Mouse (Mus musculus): Measurements from ENCODE around the gene Nrbf2. TPM values are rescaled to one million over a fixed set of nuclear protein-coding genes. Genes with fewer than 3 reads are reported as not detected.
A peak's percentile ranks its signal among the peaks of the same experiment; 100 is the strongest.

Nrbf2 gene
- polyA plus RNA-seq, 1 experiment: 19.3 TPM

GRCm38 (mm10) chr10:67298856-67299255 is 13.8 kb upstream of the Nrbf2 start:
- no peaks in the 10 kb centered on the region; the same call in 1 of the 2 replicates for H3K4me1 ChIP-seq (ENCODE audit: control insufficient read depth, insufficient read depth, low read length)
- H3K4me3 ChIP-seq (replicated peaks; ENCODE audit: control insufficient read depth, low read depth, low read length): no peak overlapping the region
- TF ChIP-seq CTCF (IDR thresholded peaks at IDR 0.05; ENCODE audit: control insufficient read depth, insufficient read depth, low read length) (no peak), POLR2A (IDR thresholded peaks at IDR 0.05; ENCODE audit: borderline replicate concordance, control insufficient read depth, low read depth, low read length) (no peak)
- H3K27ac ChIP-seq (ENCODE audit: control insufficient read depth, insufficient read depth, low read depth, low read length, poor library complexity): no peak overlapping the region
- 54% methylated on average over 5 of the region's 5 CpGs for WGBS

GRCm38 (mm10) chr10:67297175-67297855 is 12.2 kb upstream of the Nrbf2 start:
- no peak for TF ChIP-seq POLR2A (IDR thresholded peaks at IDR 0.05; ENCODE audit: borderline replicate concordance, control insufficient read depth, low read depth, low read length)
- TF ChIP-seq CTCF (IDR thresholded peaks at IDR 0.05; ENCODE audit: control insufficient read depth, insufficient read depth, low read length): no peak
- WGBS: 72% methylated on average over 17 of the region's 17 CpGs

GRCm38 (mm10) chr10:67296482-67297152 is 11.5 kb upstream of the Nrbf2 start:
- Histone ChIP-seq H3K4me3 (replicated peaks; ENCODE audit: control insufficient read depth, low read depth, low read length) (no peak overlapping the region), H3K27ac (ENCODE audit: control insufficient read depth, insufficient read depth, low read depth, low read length, poor library complexity) (no peak overlapping the region)
- WGBS: 44% methylated on average over 8 of the region's 8 CpGs

More at GRCm38 (mm10) chr10:67297175-67297855, 12.2 kb upstream of the Nrbf2 start:
- no peak overlapping the region for H3K27ac ChIP-seq (ENCODE audit: control insufficient read depth, insufficient read depth, low read depth, low read length, poor library complexity)
- H3K4me3 ChIP-seq (replicated peaks; ENCODE audit: control insufficient read depth, low read depth, low read length): peak overlapping the region; percentile 12
- H3K4me1 ChIP-seq (ENCODE audit: control insufficient read depth, insufficient read depth, low read length): no peaks in the 10 kb centered on the region; the same call in 1 of the 2 replicates

GRCm38 (mm10) chr10:67295938-67296466 is 10.9 kb upstream of the Nrbf2 start:
- Histone ChIP-seq H3K27ac (ENCODE audit: control insufficient read depth, insufficient read depth, low read depth, low read length, poor library complexity) (no peak overlapping the region), H3K4me1 (ENCODE audit: control insufficient read depth, insufficient read depth, low read length) (no peaks in the 10 kb centered on the region; the same call in 1 of the 2 replicates), H3K4me3 (replicated peaks; ENCODE audit: control insufficient read depth, low read depth, low read length) (no peak overlapping the region)
- TF ChIP-seq CTCF (IDR thresholded peaks at IDR 0.05; ENCODE audit: control insufficient read depth, insufficient read depth, low read length): no peak
- no peak for TF ChIP-seq POLR2A (IDR thresholded peaks at IDR 0.05; ENCODE audit: borderline replicate concordance, control insufficient read depth, low read depth, low read length)
- 71% methylated on average over 7 of the region's 7 CpGs for WGBS

More at GRCm38 (mm10) chr10:67296482-67297152, 11.5 kb upstream of the Nrbf2 start:
- TF ChIP-seq CTCF (IDR thresholded peaks at IDR 0.05; ENCODE audit: control insufficient read depth, insufficient read depth, low read length) (no peak), POLR2A (IDR thresholded peaks at IDR 0.05; ENCODE audit: borderline replicate concordance, control insufficient read depth, low read depth, low read length) (no peak)
- H3K4me1 ChIP-seq (ENCODE audit: control insufficient read depth, insufficient read depth, low read length): no peaks in the 10 kb centered on the region; the same call in 1 of the 2 replicates

- Histone ChIP-seq H3K27ac (ENCODE audit: control insufficient read depth, insufficient read depth, low read depth, low read length, poor library complexity) (no peak overlapping the region), H3K4me3 (replicated peaks; ENCODE audit: control insufficient read depth, low read depth, low read length) (no peak overlapping the region), H3K4me1 (ENCODE audit: control insufficient read depth, insufficient read depth, low read length) (no peaks in the 10 kb centered on the region; the same call in none of the 2 replicates)
- whole genome bisulfite sequencing: 66% methylated on average over 5 of the region's 5 CpGs
- no peak for TF ChIP-seq POLR2A (IDR thresholded peaks at IDR 0.05; ENCODE audit: borderline replicate concordance, control insufficient read depth, low read depth, low read length)
- TF ChIP-seq CTCF (IDR thresholded peaks at IDR 0.05; ENCODE audit: control insufficient read depth, insufficient read depth, low read length): no peak
These were observed 10.2 kb upstream of the Nrbf2 start for GRCm38 (mm10) chr10:67295331-67295730.

- no peaks in the 10 kb centered on the region; the same call in none of the 2 replicates for H3K4me1 ChIP-seq (ENCODE audit: control insufficient read depth, insufficient read depth, low read length)
- TF ChIP-seq POLR2A (IDR thresholded peaks at IDR 0.05; ENCODE audit: borderline replicate concordance, control insufficient read depth, low read depth, low read length) (no peak), CTCF (IDR thresholded peaks at IDR 0.05; ENCODE audit: control insufficient read depth, insufficient read depth, low read length) (no peak)
- H3K4me3 ChIP-seq (replicated peaks; ENCODE audit: control insufficient read depth, low read depth, low read length): no peak overlapping the region
- H3K27ac ChIP-seq (ENCODE audit: control insufficient read depth, insufficient read depth, low read depth, low read length, poor library complexity): no peak overlapping the region
- WGBS: 33% methylated on average over 8 of the region's 8 CpGs
These were observed 6.0 kb upstream of the Nrbf2 start for GRCm38 (mm10) chr10:67291087-67291486.

GRCm38 (mm10) chr10:67290622-67291021 is 5.5 kb upstream of the Nrbf2 start:
- 53% methylated on average over 4 of the region's 4 CpGs for WGBS

GRCm38 (mm10) chr10:67287877-67288276 is 2.8 kb upstream of the Nrbf2 start:
- TF ChIP-seq CTCF (IDR thresholded peaks at IDR 0.05; ENCODE audit: control insufficient read depth, insufficient read depth, low read length) (no peak), POLR2A (IDR thresholded peaks at IDR 0.05; ENCODE audit: borderline replicate concordance, control insufficient read depth, low read depth, low read length) (no peak)
- H3K27ac ChIP-seq (ENCODE audit: control insufficient read depth, insufficient read depth, low read depth, low read length, poor library complexity): no peak overlapping the region
- H3K4me1 ChIP-seq (ENCODE audit: control insufficient read depth, insufficient read depth, low read length): peaks cover 3% of the 10 kb centered on the region
- 68% methylated on average over 3 of the region's 3 CpGs for WGBS
- H3K4me3 ChIP-seq (replicated peaks; ENCODE audit: control insufficient read depth, low read depth, low read length): no peak overlapping the region

More at GRCm38 (mm10) chr10:67290622-67291021, 5.5 kb upstream of the Nrbf2 start:
- H3K27ac ChIP-seq (ENCODE audit: control insufficient read depth, insufficient read depth, low read depth, low read length, poor library complexity): no peak overlapping the region
- no peaks in the 10 kb centered on the region; the same call in none of the 2 replicates for H3K4me1 ChIP-seq (ENCODE audit: control insufficient read depth, insufficient read depth, low read length)
- H3K4me3 ChIP-seq (replicated peaks; ENCODE audit: control insufficient read depth, low read depth, low read length): no peak overlapping the region
- TF ChIP-seq POLR2A (IDR thresholded peaks at IDR 0.05; ENCODE audit: borderline replicate concordance, control insufficient read depth, low read depth, low read length) (no peak), CTCF (IDR thresholded peaks at IDR 0.05; ENCODE audit: control insufficient read depth, insufficient read depth, low read length) (no peak)
